Mouse (Mus musculus) liver, postnatal 0 days (tissue): Measurements from ENCODE around the gene Flot1. TPM values are rescaled to one million over a fixed set of nuclear protein-coding genes. Genes with fewer than 3 reads are reported as not detected.

ENCODE experiments used
- ATAC-seq: fragments of 200-750 bp; cut with Nextera tagmentation; 2 replicates; pipeline ENCODE4 v1.8.0; 2017; ENCODE audit warnings: mild to moderate bottlenecking, moderate library complexity
- DNase-seq: peaks from one replicate; pipeline ENCODE4 v3.0.0-alpha.2; 2016
- H3K27ac ChIP-seq: fragments of 300-500 bp; sonication (generic); 2 replicates; pipeline ENCODE4 v1.5.1; 2014; ENCODE audit warnings: antibody characterized with exemption, moderate library complexity, mild to moderate bottlenecking, low read depth
- H3K27me3 ChIP-seq: fragments of 300-500 bp; sonication (generic); 2 replicates; pipeline ENCODE4 v1.6.1; 2014; ENCODE audit warnings: low read length, control low read depth, mixed read lengths; ENCODE audit not compliant: insufficient read depth
- H3K36me3 ChIP-seq: fragments of 300-500 bp; sonication (generic); replicated peaks from 2 replicates; pipeline ENCODE4 v1.6.1; 2014; ENCODE audit warnings: mild to moderate bottlenecking, control low read depth, low read length, moderate library complexity, mixed read lengths; ENCODE audit not compliant: insufficient read depth
- H3K4me1 ChIP-seq: fragments of 300-500 bp; sonication (generic); 2 replicates; pipeline ENCODE4 v1.6.1; 2014; ENCODE audit warnings: antibody characterized with exemption, mild to moderate bottlenecking, control low read depth; ENCODE audit not compliant: insufficient read depth
- H3K4me2 ChIP-seq: fragments of 300-500 bp; sonication (generic); 2 replicates; pipeline ENCODE4 v1.6.1; 2014; ENCODE audit warnings: low read depth, mild to moderate bottlenecking, low read length, moderate library complexity, mixed read lengths
- H3K4me3 ChIP-seq: fragments of 300-500 bp; sonication (generic); 2 replicates; pipeline ENCODE4 v1.5.1; 2014; ENCODE audit warnings: low read depth, low read length
- H3K9ac ChIP-seq: fragments of 300-500 bp; sonication (generic); replicated peaks from 2 replicates; pipeline ENCODE4 v1.6.1; 2014; ENCODE audit warnings: mild to moderate bottlenecking, moderate library complexity
- H3K9me3 ChIP-seq: fragments of 300-500 bp; sonication (generic); 2 replicates; pipeline ENCODE4 v1.6.1; 2016; ENCODE audit warnings: mild to moderate bottlenecking, control low read depth, low read length, mixed read lengths
- CTCF ChIP-seq: sonication (generic); IDR thresholded peaks from 2 replicates; pipeline ENCODE4 v1.5.1; 2016; ENCODE audit warnings: antibody characterized with exemption, low read depth
- EP300 ChIP-seq: IDR thresholded peaks from 2 replicates; pipeline ENCODE4 v1.6.1; 2016; ENCODE audit warnings: antibody characterized with exemption, low read depth, mild to moderate bottlenecking
- WGBS: fragments of 180-500 bp; shearing (Covaris S2); extraction: QIAGEN DNeasy Blood & Tissue Kit; methylation state at CpG from one replicate; pipeline ENCODE4 v1.1.7; 2014; ENCODE audit not compliant: insufficient replicate concordance; 5-methylcytosine and 5-hydroxymethylcytosine counted together
- polyA plus RNA-seq: library from polyadenylated mRNA; unstranded; fragments of >200 nt; fragmentation: Nextera tagmentation; extraction: Ambion mirVana; gene quantifications from 2 replicates; pipeline ENCODE4 v1.2.1, GENCODE M21; 2015

Flot1 gene
- polyA plus RNA-seq, 1 experiment from 2014 or later = 31.3 TPM

DNA sequence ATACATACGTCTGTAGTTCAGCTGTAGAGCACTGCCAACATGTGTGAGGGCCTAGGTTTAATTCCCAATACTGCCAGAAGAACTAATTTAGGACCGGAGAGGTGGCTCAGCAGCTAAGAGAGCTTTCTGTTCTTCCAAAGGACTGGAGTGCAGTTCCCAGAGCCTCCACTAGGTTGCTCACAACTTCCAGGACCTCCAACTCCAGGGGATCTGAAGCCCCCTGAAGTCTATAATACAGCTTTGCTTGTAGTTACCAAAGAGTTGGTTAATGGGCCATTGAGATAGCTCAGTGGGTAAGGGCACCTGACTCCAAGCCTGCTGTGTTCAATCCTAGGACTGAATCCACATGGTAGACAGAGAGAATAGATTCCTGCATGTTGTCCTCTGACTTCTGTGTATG lies 40.6 kb upstream of the Flot1 start:
- Histone ChIP-seq H3K4me3 (no peak overlapping the region), H3K9ac (no peak overlapping the region), H3K9me3 (no peaks in the 10 kb centered on the region), H3K4me2 (no peak overlapping the region), H3K27me3 (no peaks in the 10 kb centered on the region), H3K27ac (no peak overlapping the region), H3K4me1 (peaks cover 13% of the 10 kb centered on the region), H3K36me3 (no peaks in the 10 kb centered on the region)
- TF ChIP-seq EP300 (no peak), CTCF (peak; percentile 64)
- DNase-seq (no peak), ATAC-seq (no peak)
- 63% methylated on average over 2 of the region's 2 CpGs for WGBS

DNA sequence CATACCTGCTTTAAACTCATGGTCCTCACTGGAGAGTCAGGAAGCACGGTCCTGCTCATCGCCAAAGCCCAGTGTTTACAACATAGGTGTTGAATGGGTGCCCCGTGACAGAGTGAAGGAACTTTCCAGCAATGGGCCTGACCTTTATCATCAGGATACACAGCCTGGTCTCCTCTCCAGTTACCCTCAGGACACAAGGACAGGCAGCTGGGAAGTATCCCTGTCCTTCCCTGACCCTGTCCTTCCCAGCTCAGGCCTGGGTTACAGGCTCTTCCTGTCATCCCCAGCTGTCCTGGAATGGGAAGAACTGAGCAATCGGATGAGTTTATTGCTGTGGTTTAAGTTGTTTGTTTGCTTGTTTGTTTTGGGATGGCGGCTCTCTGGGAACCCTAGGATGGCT lies 40.1 kb upstream of the Flot1 start:
- no peak for TF ChIP-seq CTCF
- TF ChIP-seq EP300 = no peak
- Histone ChIP-seq H3K9me3 (no peaks in the 10 kb centered on the region), H3K4me1 (peaks cover 13% of the 10 kb centered on the region), H3K9ac (no peak overlapping the region), H3K4me3 (no peak overlapping the region), H3K27me3 (no peaks in the 10 kb centered on the region), H3K27ac (no peak overlapping the region), H3K4me2 (no peak overlapping the region), H3K36me3 (no peaks in the 10 kb centered on the region)
- DNase-seq (no peak), ATAC-seq (no peak)
- WGBS = 85% methylated on average over 5 of the region's 5 CpGs

DNA sequence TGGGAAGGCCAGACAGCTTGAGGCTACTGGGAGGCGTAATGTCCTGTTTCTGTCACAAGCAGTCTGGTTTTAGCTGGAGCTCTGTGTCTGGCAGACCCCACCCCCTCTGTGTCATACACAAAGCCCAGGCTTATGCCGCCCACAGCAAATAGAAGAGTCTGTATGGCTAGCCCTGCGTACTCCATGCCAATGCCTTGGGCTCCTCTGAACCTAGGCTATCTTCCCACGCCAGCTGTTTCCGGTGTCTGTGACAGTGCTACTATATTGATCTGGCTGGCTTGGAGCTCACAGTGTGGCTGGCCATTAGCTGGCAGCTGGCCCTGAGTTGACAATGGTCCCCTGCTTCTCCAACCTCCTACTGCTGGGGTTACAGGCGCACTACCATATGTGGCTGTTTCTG lies 39.1 kb upstream of the Flot1 start:
- 51% methylated on average over 6 of the region's 6 CpGs for WGBS

DNA sequence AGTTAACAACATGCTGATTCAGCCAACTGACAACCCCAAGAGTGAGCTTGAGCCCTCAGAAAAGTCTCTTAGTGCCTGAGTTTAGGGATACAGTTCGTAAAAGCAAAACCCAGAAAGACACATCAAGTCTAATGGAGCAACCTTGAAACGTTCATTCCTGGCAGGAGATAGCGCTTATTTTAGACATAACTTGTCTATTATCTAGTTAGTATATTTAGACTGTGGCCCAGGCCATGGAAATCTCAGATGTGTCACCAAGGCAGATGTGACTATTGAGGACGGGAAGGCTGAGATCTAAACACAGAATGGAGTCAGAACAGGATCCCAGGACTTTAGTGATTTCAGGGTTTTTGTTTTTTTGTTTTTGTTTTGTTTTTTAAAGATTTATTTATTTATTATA lies 37.9 kb upstream of the Flot1 start:
- no peaks in the 10 kb centered on the region for H3K36me3 ChIP-seq
- 64% methylated on average over 4 of the region's 4 CpGs for WGBS
- no peak overlapping the region for H3K4me2 ChIP-seq
- no peaks in the 10 kb centered on the region for H3K27me3 ChIP-seq
- no peaks in the 10 kb centered on the region for H3K9me3 ChIP-seq
- no peak for TF ChIP-seq EP300
- TF ChIP-seq CTCF = no peak
- peaks cover 11% of the 10 kb centered on the region for H3K4me1 ChIP-seq
- no peak for ATAC-seq
- no peak for DNase-seq
- H3K4me3 ChIP-seq = no peak overlapping the region
- H3K27ac ChIP-seq = no peak overlapping the region
- H3K9ac ChIP-seq = no peak overlapping the region

More for the DNA sequence above, 39.1 kb upstream of the Flot1 start:
- Histone ChIP-seq H3K27me3 (no peaks in the 10 kb centered on the region), H3K27ac (0 out of 2 replicates have a peak overlapping the region, but pooled peaks have one; percentile 23), H3K4me1 (peaks cover 11% of the 10 kb centered on the region), H3K4me3 (no peak overlapping the region), H3K9me3 (no peaks in the 10 kb centered on the region), H3K9ac (no peak overlapping the region), H3K4me2 (no peak overlapping the region), H3K36me3 (no peaks in the 10 kb centered on the region)
- TF ChIP-seq EP300 (0 out of 2 replicates have a peak, but pooled peaks have one; percentile 33), CTCF (no peak)
- DNase-seq (peak; percentile 69), ATAC-seq (peak; percentile 93)

DNA sequence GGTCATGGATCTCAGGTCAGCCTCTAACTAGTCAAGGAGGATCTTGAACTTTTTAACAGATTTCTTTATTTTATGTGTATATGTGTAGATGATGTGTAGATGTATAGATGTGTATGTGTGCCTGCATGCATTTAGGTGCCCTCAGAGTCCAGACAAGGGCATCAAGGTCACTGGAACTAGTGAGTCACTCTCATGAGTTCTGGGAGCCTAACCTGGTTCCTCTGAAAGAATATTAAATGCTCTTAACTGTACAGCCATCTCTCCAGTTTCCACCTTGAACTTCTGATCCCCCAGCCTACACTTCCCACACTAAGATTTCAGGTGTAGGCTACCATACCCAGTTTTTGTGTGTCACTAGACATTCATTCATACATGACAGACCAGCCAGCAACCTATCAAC lies 35.5 kb upstream of the Flot1 start:
- ATAC-seq (no peak), DNase-seq (no peak)
- H3K4me3 ChIP-seq = no peak overlapping the region
- H3K27me3 ChIP-seq = no peaks in the 10 kb centered on the region
- H3K27ac ChIP-seq = no peak overlapping the region
- H3K4me1 ChIP-seq = peaks cover 11% of the 10 kb centered on the region
- no peaks in the 10 kb centered on the region for H3K36me3 ChIP-seq
- no peaks in the 10 kb centered on the region for H3K9me3 ChIP-seq
- H3K9ac ChIP-seq = no peak overlapping the region
- no peak overlapping the region for H3K4me2 ChIP-seq
- TF ChIP-seq CTCF (no peak), EP300 (no peak)

DNA sequence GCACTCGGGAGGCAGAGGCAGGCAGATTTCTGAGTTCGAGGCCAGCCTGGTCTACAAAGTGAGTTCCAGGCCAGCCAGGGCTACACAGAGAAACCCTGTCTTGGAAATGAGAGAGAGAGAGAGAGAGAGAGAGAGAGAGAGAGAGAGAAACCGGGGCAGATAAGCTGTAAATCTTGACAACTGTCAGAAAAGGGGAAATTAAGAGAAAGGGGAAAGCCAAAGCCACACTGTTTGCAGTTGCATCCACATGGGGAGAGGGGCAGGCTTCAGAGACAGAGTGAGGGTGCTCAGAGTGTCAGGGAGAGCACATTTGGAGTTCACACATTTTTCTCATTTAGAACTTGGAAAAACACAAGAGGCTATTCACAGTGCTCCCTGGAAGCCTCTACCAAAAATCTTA lies 35.0 kb upstream of the Flot1 start:
- TF ChIP-seq CTCF (no peak), EP300 (no peak)
- H3K36me3 ChIP-seq = no peaks in the 10 kb centered on the region
- H3K4me2 ChIP-seq = no peak overlapping the region
- no peak for ATAC-seq
- H3K27me3 ChIP-seq = no peaks in the 10 kb centered on the region
- H3K4me3 ChIP-seq = no peak overlapping the region
- no peak overlapping the region for H3K9ac ChIP-seq
- H3K27ac ChIP-seq = no peak overlapping the region
- WGBS = 41% methylated on average over 3 of the region's 3 CpGs
- H3K4me1 ChIP-seq = peaks cover 11% of the 10 kb centered on the region
- no peaks in the 10 kb centered on the region for H3K9me3 ChIP-seq
- no peak for DNase-seq

DNA sequence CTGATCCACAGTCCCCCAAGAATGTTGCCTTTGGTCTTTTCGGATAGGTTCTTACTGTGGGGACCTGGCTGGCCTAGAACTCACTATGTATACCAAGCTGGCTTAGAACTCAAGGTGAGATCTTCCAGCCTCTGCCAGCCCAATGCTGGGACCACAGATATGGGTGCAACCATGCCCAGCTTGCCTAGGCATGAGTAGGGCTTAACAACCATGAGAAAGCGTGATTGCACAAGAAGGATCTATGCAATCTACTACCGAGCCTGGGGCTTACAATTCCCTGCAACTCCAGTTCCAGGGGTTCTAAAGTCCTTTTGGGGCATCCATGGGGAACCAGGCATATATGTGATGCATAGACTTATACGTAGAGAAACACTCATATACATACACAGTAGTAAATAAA lies 32.1 kb upstream of the Flot1 start:
- H3K27ac ChIP-seq = no peak overlapping the region
- no peak for ATAC-seq
- no peaks in the 10 kb centered on the region for H3K27me3 ChIP-seq
- no peak overlapping the region for H3K9ac ChIP-seq
- H3K4me2 ChIP-seq = no peak overlapping the region
- H3K36me3 ChIP-seq = no peaks in the 10 kb centered on the region
- no peak overlapping the region for H3K4me3 ChIP-seq
- WGBS = 71% methylated on average over 4 of the region's 4 CpGs
- no peak for TF ChIP-seq CTCF
- no peak for TF ChIP-seq EP300
- H3K9me3 ChIP-seq = no peaks in the 10 kb centered on the region
- DNase-seq = no peak
- H3K4me1 ChIP-seq = no peaks in the 10 kb centered on the region
